Mouse (Mus musculus): Measurements from ENCODE around the gene Plekhg5. TPM values are rescaled to one million over a fixed set of nuclear protein-coding genes. Genes with fewer than 3 reads are reported as not detected.
"Not testable (repeated sequence)": the region's sequence is repeated elsewhere in the genome, so short reads cannot be mapped to it uniquely, and the experiment has no call there.

Plekhg5 gene
- polyA plus RNA-seq (2012; rRNA removed): 12.7 and 17.0 TPM in 2 replicates

DNA sequence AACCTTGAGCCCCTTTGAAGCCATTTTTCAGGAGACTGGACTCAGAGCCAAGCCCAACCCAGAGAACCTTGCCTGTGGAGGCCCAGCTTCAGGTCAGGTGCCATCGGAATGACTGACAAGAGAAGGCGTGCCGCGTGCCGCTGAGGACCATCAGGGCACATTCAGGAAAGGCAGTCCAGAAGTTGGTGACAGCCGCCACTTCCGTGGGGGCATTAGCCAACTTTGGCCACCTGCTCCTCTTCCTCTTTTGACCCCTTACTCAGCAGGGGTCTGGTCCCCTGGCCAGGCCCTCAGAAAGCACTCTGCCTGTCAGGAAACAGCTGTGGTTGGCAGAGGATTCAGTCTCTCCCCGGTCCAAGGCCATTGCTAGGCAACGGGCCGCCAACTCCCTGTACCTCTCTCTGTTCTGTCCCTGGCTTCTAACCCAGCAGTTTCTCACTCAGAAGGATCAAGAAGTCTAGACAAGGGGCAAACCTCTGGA is at the start of gene Plekhg5:
Plekhg5 (plus strand) TSS at position 378 of the 481 bp plus-strand sequence.
- 38% methylated on average over 10 of the region's 10 CpGs for WGBS
- no peak for DNase-seq (ENCODE audit: low read depth, low spot score)

- WGBS: 86% methylated on average over 8 of the region's 8 CpGs
These were observed 49.8 kb upstream of the Plekhg5 start for GRCm38 (mm10) chr4:152022506-152022905.

DNA sequence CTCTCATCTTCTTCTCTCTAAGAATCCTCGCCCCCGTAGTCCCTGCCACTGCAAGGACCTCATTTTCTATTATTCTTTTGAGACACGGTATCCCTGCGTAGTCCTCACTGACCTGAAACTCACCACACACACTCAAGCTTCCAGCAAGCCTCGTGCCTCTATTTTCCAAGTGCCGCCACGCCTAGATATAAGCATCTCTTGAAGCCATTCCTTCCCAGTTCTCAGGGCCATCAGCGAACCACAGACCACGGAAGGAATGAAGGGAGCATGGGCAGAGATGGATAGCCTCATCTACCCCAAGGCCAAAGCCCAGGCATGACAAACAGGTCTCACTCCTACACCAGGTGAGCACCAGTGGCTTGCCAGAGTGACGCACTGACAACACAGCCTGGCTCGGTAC is 47.8 kb upstream of the Plekhg5 start:
- WGBS: 85% methylated on average over 11 of the region's 11 CpGs
- no peak for DNase-seq (ENCODE audit: low read depth, low spot score)

More at GRCm38 (mm10) chr4:152022506-152022905, 49.8 kb upstream of the Plekhg5 start:
- no peak for DNase-seq (ENCODE audit: low read depth, low spot score)

DNA sequence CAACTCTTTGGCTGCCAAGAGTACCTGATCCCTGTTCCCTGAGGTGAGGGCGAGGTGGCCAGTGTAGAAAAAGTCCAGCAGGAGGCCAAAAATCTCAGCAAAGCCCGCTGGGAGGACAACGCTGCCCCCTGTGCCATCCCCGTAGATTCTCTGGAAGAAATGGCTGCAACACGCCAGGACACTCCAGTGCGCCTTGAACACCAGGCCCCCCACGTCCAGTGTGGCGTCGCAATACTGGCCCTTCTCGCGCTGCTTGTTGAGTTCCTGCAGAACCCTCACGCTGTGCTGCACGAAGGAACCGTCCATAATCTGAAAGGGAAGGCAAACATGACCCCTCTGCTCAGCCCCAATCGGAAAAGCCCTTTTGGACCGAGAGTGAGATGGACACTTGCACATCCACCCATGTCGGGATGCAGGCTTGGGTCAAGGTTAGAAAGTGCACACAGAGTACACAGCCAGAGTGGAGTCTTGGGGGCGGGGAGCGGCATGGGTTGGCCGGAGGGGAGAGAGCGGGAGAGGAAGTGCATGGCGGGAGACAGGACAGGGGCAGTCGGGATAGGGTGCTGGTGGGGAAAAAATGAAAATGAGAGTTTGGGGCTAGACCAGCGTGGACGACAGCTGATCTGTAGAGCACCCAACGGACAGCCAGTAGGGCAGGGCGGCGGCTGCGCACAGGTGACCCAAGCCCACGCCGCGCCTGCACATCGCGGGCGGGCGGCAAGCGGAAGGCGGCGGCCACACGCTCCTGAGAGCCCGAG is 45.4 kb upstream of the Plekhg5 start:
- DNase-seq (ENCODE audit: low read depth, low spot score): no peak
- 1% methylated on average over 41 of the region's 41 CpGs for WGBS

- DNase-seq (ENCODE audit: low read depth, low spot score): peak; percentile 98
- under 1% methylated on average over 35 of the region's 35 CpGs for WGBS
These were observed 44.8 kb upstream of the Plekhg5 start, which contains the start of gene Zbtb48 for GRCm38 (mm10) chr4:152027524-152027923. Gene Zbtb48 (minus strand): TSS chr4:152027671.

DNA sequence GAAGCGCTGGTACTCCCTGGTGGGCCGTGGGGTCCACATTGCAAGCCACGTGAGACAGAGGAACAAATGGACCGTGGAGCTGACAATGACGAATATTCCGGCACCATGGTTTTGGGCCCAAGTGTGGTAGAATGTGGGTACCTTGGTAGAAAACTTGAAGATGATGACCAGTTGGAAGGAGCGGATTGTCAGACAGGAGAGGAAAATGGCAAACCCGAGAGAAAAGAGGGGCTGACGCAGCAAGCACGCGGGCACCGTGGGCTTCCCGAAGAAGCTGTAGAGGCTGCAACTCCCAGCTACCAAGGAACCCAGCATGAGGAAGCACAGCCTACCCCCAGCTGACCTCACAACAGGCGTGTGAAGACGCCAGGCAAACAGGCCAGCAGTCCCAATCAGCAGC is 43.8 kb upstream of the Plekhg5 start:
- DNase-seq (ENCODE audit: low read depth, low spot score): no peak
- 64% methylated on average over 15 of the region's 15 CpGs for WGBS

DNA sequence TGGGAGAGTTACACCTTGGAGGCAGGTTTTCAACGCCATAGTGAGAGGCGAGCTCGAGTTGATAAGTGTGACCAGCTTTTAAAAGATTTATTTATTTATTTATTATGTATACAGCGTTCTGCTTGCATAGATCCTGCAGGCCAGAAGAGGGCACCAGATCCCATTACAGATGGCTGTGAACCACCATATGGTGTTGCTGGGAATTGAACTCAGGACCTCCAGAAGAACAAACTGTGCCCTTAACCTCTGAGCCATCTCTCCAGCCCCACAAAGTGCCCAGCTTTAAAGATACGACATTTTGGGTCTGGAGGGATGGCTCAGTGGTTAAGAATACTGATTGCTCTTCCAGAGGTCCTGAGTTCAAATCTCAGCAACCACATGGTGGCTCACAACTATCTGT is 43.2 kb upstream of the Plekhg5 start:
- 33% methylated on average over 5 of the region's 5 CpGs for WGBS
- no peak for DNase-seq (ENCODE audit: low read depth, low spot score)

DNA sequence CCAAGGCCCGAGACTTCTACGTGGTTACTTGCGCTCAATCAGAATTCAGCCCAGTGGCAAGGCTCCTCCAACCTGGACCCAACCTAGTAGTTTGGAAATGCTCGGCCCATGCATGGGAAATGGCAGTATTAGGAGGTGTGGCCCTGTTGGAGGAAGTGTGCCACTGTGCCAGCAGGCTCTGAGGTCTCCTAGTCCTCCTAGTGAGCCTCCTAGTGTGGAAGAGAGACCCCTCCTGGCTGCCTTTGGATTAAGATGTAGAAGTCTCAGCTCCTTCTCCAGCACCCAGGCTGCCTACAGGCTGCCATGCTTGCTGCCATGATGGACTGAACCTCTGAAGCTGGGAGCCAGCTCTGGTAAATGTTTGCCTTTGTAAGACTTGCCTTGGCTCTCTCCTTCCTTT is 42.3 kb upstream of the Plekhg5 start:
- WGBS: 65% methylated on average over 4 of the region's 4 CpGs
- no peak for DNase-seq (ENCODE audit: low read depth, low spot score)

DNA sequence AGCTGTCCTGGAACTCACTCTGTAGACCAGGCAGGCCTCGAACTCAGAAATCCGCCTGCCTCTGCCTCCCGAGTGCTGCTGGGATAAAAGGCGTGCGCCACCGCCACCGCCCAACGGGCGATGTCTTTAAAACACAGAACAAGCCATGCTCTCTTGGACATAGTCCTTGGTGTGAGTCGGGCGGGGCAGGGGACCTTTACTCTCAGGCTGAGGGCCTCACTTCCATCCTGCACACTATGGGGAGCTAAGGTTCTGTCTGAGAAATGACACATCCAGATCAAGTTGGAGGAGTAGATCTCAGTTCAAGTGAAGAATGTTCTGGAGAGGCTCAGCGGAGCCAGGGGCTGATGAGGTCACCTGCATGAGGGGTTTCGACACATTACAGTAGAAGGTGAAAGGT is 39.4 kb upstream of the Plekhg5 start:
- 73% methylated on average over 13 of the region's 13 CpGs for WGBS
- DNase-seq (ENCODE audit: low read depth, low spot score): no peak

DNA sequence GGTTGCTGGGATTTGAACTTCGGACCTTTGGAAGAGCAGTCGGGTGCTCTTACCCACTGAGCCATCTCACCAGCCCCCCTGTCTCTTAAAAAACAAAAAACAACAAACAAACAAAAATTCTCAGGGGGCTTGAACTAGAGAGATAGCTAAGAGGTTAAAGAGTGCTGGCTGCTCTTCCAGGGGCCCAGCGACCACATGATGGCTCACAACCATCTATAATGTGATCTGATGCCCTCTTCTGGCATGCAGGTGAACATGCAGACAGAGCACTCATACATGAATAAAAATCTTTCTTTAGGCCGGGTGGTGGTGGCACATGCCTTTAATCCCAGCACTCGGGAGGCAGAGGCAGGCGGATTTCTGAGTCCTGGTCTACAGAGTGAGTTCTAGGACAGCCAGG is 35.8 kb upstream of the Plekhg5 start:
- not testable (repeated sequence) for DNase-seq (ENCODE audit: low read depth, low spot score)
- 88% methylated on average over 6 of the region's 6 CpGs for WGBS

DNA sequence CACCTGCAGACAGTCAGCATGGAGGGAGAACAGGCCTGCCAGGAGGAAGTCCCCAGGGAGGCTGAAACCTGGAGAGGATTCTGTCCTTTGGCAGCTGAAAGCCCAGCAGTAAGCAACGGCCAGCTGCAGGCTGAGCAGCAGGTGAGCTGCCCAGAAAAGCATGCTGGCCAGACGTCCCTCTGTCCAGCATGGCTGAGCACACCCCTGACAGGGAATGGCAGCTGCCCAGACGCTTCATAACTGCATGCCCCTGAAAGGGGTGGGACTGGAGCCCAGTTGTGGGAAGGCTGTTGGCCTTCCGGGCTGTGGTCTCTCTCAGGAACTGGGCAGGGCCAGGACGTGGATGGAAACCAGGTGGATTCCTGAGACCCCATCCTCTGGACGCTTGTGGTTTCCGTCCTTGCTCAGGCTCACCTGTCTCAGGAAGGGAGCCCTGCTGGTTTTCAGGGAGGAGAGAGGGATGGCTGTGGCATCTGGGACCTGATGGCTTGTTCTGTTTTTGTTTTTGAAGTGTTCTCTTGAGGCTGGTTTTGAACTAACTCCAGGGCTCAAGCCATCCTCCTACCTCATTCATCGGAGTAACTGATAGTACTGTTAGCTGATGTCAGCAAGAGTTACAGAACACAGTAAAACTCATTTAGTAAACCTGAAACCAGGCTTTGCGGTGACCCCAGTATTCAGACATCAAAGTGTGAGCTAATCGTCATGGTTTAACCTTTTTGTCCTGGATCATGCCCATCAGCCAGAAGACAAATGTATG is 33.9 kb upstream of the Plekhg5 start, which contains the start of gene Tas1r1:
Tas1r1 (minus strand) TSS at position 344 of the 760 bp plus-strand sequence.
- WGBS: 45% methylated on average over 10 of the region's 10 CpGs
- no peak for DNase-seq (ENCODE audit: low read depth, low spot score)

DNA sequence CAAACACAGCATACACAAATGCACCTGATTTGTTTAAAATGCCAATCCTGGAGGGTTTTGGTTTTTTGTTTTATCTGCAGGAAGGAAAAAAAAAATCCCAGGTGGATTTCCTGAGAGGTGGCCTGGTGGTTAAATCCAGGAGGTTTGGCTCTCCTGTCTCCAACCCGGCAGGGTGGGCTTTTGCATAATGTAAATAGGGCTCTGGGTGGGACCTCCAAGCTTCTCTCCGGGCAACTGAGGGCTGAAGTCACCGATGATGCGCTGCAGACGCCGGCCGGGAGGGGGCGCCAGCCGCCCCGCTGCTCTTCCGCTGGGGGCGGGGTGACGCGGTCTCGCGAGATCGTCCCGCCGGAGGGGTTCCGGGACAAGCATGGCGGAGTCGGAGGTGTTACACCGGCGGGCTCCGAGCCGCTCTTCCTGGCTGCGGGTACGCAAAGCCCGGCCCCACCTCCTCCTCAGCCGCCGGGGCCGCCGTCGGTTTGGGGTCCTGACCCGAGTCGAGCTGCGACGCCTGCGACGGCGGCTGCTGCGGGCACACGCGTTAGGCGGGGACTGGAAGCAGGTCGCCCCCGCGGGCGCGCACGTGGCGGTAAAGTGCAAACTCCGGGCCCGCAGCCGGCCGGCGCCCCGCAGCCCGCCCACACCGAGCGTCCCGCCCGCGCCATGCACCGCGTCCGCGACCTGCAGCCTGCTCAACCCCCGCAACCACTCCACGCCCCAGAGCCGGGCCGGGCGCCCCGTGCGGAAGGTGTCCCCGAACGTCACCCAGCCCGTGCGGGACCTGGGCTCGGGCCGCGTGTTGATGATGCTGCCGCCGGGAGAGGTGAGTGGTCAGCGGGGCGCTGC is 33.1 kb upstream of the Plekhg5 start, which contains the start of gene Nol9:
Nol9 (plus strand) TSS at position 337 of the 846 bp plus-strand sequence.
- peak; percentile 54 for DNase-seq (ENCODE audit: low read depth, low spot score)
- under 1% methylated on average over 86 of the region's 86 CpGs for WGBS

- WGBS: 1% methylated on average over 25 of the region's 25 CpGs
- no peak for DNase-seq (ENCODE audit: low read depth, low spot score)
These were observed 32.4 kb upstream of the Plekhg5 start for GRCm38 (mm10) chr4:152039831-152040310.

- no peak for DNase-seq (ENCODE audit: low read depth, low spot score)
- 94% methylated on average over 22 of the region's 22 CpGs for WGBS
These were observed 30.2 kb upstream of the Plekhg5 start for GRCm38 (mm10) chr4:152041924-152042641.

GRCm38 (mm10) chr4:152043171-152043570 is 29.1 kb upstream of the Plekhg5 start:
- WGBS: 83% methylated on average over 3 of the region's 3 CpGs

DNA sequence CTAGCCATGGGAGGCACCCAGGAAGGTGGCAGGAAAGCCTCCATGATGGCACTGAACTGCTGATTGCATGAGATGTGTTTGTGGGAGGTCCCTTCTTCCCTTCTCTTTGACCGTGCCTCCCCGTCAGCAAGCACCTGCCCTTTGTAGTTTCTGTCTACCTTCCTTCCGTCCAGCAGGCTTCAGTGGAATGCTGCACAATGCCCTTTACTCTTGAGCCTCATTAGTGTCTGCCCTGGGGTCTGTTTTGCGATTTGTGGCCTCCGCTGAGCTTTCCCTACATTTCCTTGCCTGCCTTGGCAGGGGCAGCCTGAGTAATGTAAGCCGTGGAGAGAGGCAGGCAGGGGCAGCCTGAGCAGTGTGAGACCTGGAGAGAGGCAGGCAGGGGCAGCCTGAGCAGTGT is 27.7 kb upstream of the Plekhg5 start:
- WGBS: 81% methylated on average over 6 of the region's 6 CpGs
- no peak for DNase-seq (ENCODE audit: low read depth, low spot score)

More at GRCm38 (mm10) chr4:152043171-152043570, 29.1 kb upstream of the Plekhg5 start:
- DNase-seq (ENCODE audit: low read depth, low spot score): no peak

GRCm38 (mm10) chr4:152062390-152063110 is 9.7 kb upstream of the Plekhg5 start:
- WGBS: 60% methylated on average over 9 of the region's 9 CpGs
- DNase-seq (ENCODE audit: low read depth, low spot score): no peak

DNA sequence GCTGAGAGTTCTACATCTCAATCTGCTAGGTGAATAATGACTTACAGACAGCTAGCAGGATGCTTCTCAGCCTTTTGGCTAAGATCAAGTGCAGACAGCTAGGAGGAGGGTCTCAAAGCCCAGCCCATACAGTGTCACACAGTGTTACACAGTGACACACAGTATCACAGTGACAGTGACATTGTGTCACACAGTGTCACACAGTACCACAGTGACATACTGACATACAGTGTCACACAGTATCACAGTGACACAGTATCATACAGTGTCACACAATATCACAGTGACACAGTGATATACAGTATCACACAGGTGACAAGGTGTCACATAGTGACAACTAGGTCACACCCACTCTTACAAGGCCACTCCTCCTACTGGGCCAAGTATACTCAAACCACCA is 5.0 kb upstream of the Plekhg5 start:
- no peak for DNase-seq (ENCODE audit: low read depth, low spot score)
